Comparison of ENCODE assay signal across 9 mouse cellular contexts in the genomic region with DNA sequence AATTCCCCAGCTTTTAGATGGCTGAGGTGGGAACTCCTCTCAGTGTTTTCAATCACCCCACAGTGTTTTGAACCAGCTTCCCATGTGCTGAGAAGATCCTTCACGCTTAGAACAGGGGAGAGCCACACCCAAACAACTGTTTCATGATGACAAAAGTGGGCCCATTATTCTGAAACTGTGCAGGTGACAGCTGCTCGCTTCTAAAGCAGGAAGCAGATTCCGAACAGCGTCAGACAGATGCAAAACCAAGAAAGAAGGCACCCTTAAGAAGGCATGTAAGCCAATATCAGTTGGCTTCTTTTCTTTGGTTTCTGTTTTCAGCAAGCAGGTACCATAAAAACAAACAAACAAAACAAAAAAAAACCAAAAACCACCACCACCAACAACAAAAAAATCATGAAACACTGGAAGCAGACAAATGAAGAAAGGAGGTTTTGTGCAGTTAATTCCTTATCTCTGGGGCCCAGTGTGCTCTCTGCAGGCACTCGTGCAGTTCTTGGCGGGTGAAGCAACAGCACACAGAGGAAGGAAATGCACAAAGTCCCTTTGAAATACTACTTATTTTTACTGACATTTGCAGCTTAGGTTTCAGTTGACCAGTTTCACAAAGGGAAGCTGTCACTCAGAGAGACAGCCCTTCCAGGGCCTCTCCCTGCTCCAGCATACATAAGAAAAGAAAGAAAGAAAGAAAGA. TPM values are rescaled to one million over a fixed set of nuclear protein-coding genes. Genes with fewer than 3 reads are reported as not detected.
A peak's percentile ranks its signal among the peaks of the same experiment; 100 is the strongest.
DNase-seq lines count a peak whose midpoint lies in the region; ATAC-seq lines count a peak whose summit lies in the region.
"Had no signal": no experiment of that assay in that cellular context is flagged by ENCODE, and none has a peak within 500 bp of the region (broad histone marks: within the 10 kb centered on the region; RNA-seq: fewer than 3 reads in every experiment).

No protein-coding gene starts in this region.

- no peaks in the 10 kb centered on the region for H3K9me3 ChIP-seq in kidney, embryonic 15.5 days (replicated peaks)
- H3K9me3 ChIP-seq in liver, embryonic 11.5 days (ENCODE audit: control insufficient read depth, low read length): no peaks in the 10 kb centered on the region
- no peaks in the 10 kb centered on the region for H3K9me3 ChIP-seq in stomach, embryonic 16.5 days (replicated peaks; ENCODE audit: control insufficient read depth, low read length)
- H3K9me3 ChIP-seq in forebrain, embryonic 13.5 days (replicated peaks): no peaks in the 10 kb centered on the region

- no peak overlapping the region for H3K9ac ChIP-seq in kidney, embryonic 15.5 days
- peak overlapping the region; percentile 46 for H3K9ac ChIP-seq in liver, embryonic 11.5 days (ENCODE audit: low read depth, low read length)
- H3K9ac ChIP-seq in stomach, embryonic 16.5 days (ENCODE audit: low read length): no peak overlapping the region
- no peak overlapping the region for H3K9ac ChIP-seq in forebrain, embryonic 13.5 days

- no peak overlapping the region for H3K4me2 ChIP-seq in kidney, embryonic 15.5 days
- peak overlapping the region; percentile 61 for H3K4me2 ChIP-seq in liver, embryonic 11.5 days
- 0 out of 2 replicates have a peak overlapping the region, but pooled peaks have one; percentile 3 for H3K4me2 ChIP-seq in stomach, embryonic 16.5 days (ENCODE audit: low read depth, low read length)
- H3K4me2 ChIP-seq in forebrain, embryonic 13.5 days: no peak overlapping the region

- H3K27me3 ChIP-seq in kidney, embryonic 15.5 days: no peaks in the 10 kb centered on the region
- no peaks in the 10 kb centered on the region for H3K27me3 ChIP-seq in liver, embryonic 11.5 days (replicated peaks; ENCODE audit: control insufficient read depth, insufficient read depth, low read length)
- no peaks in the 10 kb centered on the region for H3K27me3 ChIP-seq in stomach, embryonic 16.5 days (ENCODE audit: control insufficient read depth, insufficient read depth, low read length)
- H3K27me3 ChIP-seq in forebrain, embryonic 13.5 days: no peaks in the 10 kb centered on the region

- no peak overlapping the region for H3K4me3 ChIP-seq in kidney, embryonic 15.5 days (replicated peaks)
- H3K4me3 ChIP-seq in brown adipose tissue, adult 24 weeks (ENCODE audit: insufficient read depth, low read depth, low read length): no peak overlapping the region
- peak overlapping the region; percentile 17; the same call in 1 of the 2 replicates for H3K4me3 ChIP-seq in liver, embryonic 11.5 days (ENCODE audit: low read depth, low read length)
- H3K4me3 ChIP-seq in stomach, embryonic 16.5 days (replicated peaks; ENCODE audit: low read length): no peak overlapping the region
- H3K4me3 ChIP-seq in forebrain, embryonic 13.5 days: no peak overlapping the region

- 47% methylated on average over 6 of the region's 6 CpGs for WGBS in kidney, embryonic 15.5 days
- 29% methylated on average over 6 of the region's 6 CpGs for WGBS in liver, embryonic 11.5 days
- WGBS in stomach, embryonic 16.5 days: 44% methylated on average over 6 of the region's 6 CpGs
- 57% methylated on average over 6 of the region's 6 CpGs for WGBS in forebrain, embryonic 13.5 days

- H3K4me1 ChIP-seq in kidney, embryonic 15.5 days: 0 out of 2 replicates have a peak, but pooled peaks cover 3% of the 10 kb centered on the region
- H3K4me1 ChIP-seq in brown adipose tissue, adult 24 weeks (ENCODE audit: control insufficient read depth, insufficient read depth, insufficient read length, low read length): peaks cover 5% of the 10 kb centered on the region
- H3K4me1 ChIP-seq in liver, embryonic 11.5 days (replicated peaks; ENCODE audit: control insufficient read depth, insufficient read depth, low read length): peaks cover 51% of the 10 kb centered on the region
- peaks cover 10% of the 10 kb centered on the region for H3K4me1 ChIP-seq in stomach, embryonic 16.5 days (ENCODE audit: control insufficient read depth, insufficient read depth, low read length)
- peaks cover 20% of the 10 kb centered on the region for H3K4me1 ChIP-seq in forebrain, embryonic 13.5 days

- no peak for ATAC-seq in kidney, embryonic 15.5 days (replicated peaks; ENCODE audit: low FRiP score)
- ATAC-seq in liver, embryonic 11.5 days (replicated peaks; ENCODE audit: low FRiP score): peak; percentile 72
- ATAC-seq in stomach, embryonic 16.5 days (ENCODE audit: insufficient read depth, low FRiP score): no peak
- ATAC-seq in forebrain, embryonic 13.5 days: no peak

- no peaks in the 10 kb centered on the region for H3K36me3 ChIP-seq in kidney, embryonic 15.5 days
- H3K36me3 ChIP-seq in liver, embryonic 11.5 days (ENCODE audit: control insufficient read depth, insufficient read depth, low read length): no peaks in the 10 kb centered on the region; the same call in 1 of the 2 replicates
- H3K36me3 ChIP-seq in stomach, embryonic 16.5 days (ENCODE audit: control insufficient read depth, insufficient read depth, low read length): no peaks in the 10 kb centered on the region
- no peaks in the 10 kb centered on the region for H3K36me3 ChIP-seq in forebrain, embryonic 13.5 days (ENCODE audit: poor library complexity, severe bottlenecking)

- peak overlapping the region; percentile 7; the same call in 1 of the 2 replicates for H3K27ac ChIP-seq in kidney, embryonic 15.5 days
- peak overlapping the region; percentile 42; the same call in 1 of the 2 replicates for H3K27ac ChIP-seq in brown adipose tissue, adult 24 weeks (replicated peaks; ENCODE audit: low read depth, low read length)
- H3K27ac ChIP-seq in liver, embryonic 11.5 days (ENCODE audit: low read depth, low read length): peak overlapping the region; percentile 89
- peak overlapping the region; percentile 83 for H3K27ac ChIP-seq in stomach, embryonic 16.5 days (ENCODE audit: low read length)
- H3K27ac ChIP-seq in forebrain, embryonic 13.5 days: no peak overlapping the region

- no peak for DNase-seq in kidney, postnatal 36 days
- DNase-seq in liver, embryonic 11.5 days (ENCODE audit: low spot score): no peak
- DNase-seq in urinary bladder, postnatal 10 days (ENCODE audit: low spot score): no peak
- no peak for DNase-seq in adrenal gland, postnatal 10 days
- DNase-seq: cerebellum, postnatal 36 days had no signal

RNA-seq across cellular contexts. Expression of a gene that starts 33.9 kb away (rescaled TPM):
- polyA plus RNA-seq in kidney, embryonic 15.5 days (2015; fragmentation: Nextera tagmentation; extraction: Ambion mirVana): 5.3 and 5.5 TPM in 2 replicates
- polyA plus RNA-seq in brown adipose tissue, adult 24 weeks (2012; ENCODE audit: insufficient read depth, insufficient read length, missing spikeins): 2.5 and 4.8 TPM in 2 replicates
- 25.9 and 28.1 TPM in 2 replicates for polyA plus RNA-seq in liver, embryonic 11.5 days (2014; fragmentation: Nextera tagmentation; extraction: Ambion mirVana)
- 26.5 and 33.8 TPM in 2 replicates for polyA plus RNA-seq in stomach, embryonic 16.5 days (2015; fragmentation: Nextera tagmentation; extraction: Ambion mirVana)
- 1.2 and 1.6 TPM in 2 replicates for polyA plus RNA-seq in forebrain, embryonic 13.5 days (2015; fragmentation: Nextera tagmentation; extraction: Ambion mirVana)
- total RNA-seq in adrenal gland, postnatal 10 days (2021): 10 to 100 TPM; 33.5 to 43.3 TPM

Comparison
In these comparisons a context has a peak if more than half of its experiments do, and no peak if none do; other contexts are left out.
1. H3K4me2 ChIP-seq: peak in liver, embryonic 11.5 days (single experiment) and stomach, embryonic 16.5 days (single experiment); none in kidney, embryonic 15.5 days (single experiment) and forebrain, embryonic 13.5 days (single experiment).